Mouse (Mus musculus): ENCODE results near the gene Xpo6. TPM values are rescaled to one million over a fixed set of nuclear protein-coding genes. Genes with fewer than 3 reads are reported as not detected.

Xpo6 gene
- polyA plus RNA-seq, 1 experiment from 2014 or later: 44.3 TPM

DNA sequence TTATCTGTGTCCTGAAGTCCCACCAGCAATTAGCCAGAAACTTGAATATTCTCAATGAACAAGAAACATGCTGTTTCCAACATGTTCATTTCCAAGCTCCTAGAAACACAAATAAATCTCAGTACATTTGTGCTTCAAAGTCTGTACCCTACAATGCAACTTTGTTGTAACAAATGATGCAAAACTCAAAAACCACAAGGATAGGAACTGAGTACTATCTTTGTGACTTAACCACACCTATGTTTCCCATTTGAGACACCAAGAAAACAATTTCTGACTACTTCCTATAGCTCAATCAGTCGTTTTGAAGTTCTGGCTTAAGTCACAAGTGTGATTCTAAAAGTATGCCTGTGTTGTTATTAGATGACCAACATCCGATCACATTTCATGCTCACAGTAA, 64.9 kb downstream of the Xpo6 start:
- Histone ChIP-seq H3K4me3 (ENCODE audit: low read depth, low read length) (no peak overlapping the region), H3K27ac (ENCODE audit: low read depth, low read length) (no peak overlapping the region), H3K9ac (ENCODE audit: low read depth, low read length) (no peak overlapping the region), H3K4me2 (no peak overlapping the region), H3K27me3 (ENCODE audit: control insufficient read depth, insufficient read depth, low read length) (no peaks in the 10 kb centered on the region), H3K9me3 (replicated peaks; ENCODE audit: control insufficient read depth, low read length) (no peaks in the 10 kb centered on the region), H3K4me1 (ENCODE audit: control insufficient read depth, insufficient read depth, low read length) (no peaks in the 10 kb centered on the region), H3K36me3 (ENCODE audit: control insufficient read depth, insufficient read depth, low read length) (peaks cover 2% of the 10 kb centered on the region; the same call in 1 of the 2 replicates)
- 76% methylated on average over 2 of the region's 2 CpGs for WGBS (ENCODE audit: insufficient replicate concordance)
- no peak for ATAC-seq (replicated peaks; ENCODE audit: insufficient number of reproducible peaks, low FRiP score, low TSS enrichment)

DNA sequence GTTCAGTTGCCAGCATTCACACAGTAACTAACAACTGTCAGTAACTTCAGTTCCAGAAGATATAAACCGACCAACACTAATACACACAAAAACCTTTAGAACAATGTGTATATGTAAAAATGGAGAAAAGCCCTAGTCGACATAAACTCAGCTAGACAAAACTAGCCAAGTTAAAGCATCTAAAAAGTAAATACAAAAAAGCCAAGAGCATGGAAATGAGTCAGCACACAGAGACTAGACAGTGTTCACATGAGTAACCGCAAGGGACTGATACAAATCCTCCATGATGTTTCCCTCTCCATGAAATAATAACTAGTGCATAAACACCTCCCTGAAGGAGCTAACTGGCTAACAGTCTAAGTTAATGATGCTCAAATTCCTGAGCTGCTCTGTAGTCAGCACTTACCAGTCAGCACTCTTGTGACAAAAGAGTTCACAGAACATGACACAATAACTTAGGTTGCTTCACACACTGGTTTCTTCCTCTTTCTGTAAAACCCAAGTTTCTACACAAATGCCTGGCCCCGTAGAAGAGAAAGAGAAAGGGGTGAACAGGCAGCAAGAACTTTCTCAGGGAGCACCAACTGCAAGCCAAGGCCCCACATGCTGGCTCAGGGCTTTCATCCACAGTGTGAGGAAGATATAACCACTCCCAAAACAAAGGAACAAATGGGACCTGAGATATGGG, 65.5 kb downstream of the Xpo6 start:
- H3K9ac ChIP-seq (ENCODE audit: low read depth, low read length): no peak overlapping the region
- H3K4me3 ChIP-seq (ENCODE audit: low read depth, low read length): no peak overlapping the region
- WGBS (ENCODE audit: insufficient replicate concordance): 84% methylated on average over 4 of the region's 4 CpGs
- H3K4me2 ChIP-seq: no peak overlapping the region
- no peak overlapping the region for H3K27ac ChIP-seq (ENCODE audit: low read depth, low read length)
- no peaks in the 10 kb centered on the region; the same call in 1 of the 2 replicates for H3K36me3 ChIP-seq (ENCODE audit: control insufficient read depth, insufficient read depth, low read length)
- no peak for ATAC-seq (replicated peaks; ENCODE audit: insufficient number of reproducible peaks, low FRiP score, low TSS enrichment)
- H3K4me1 ChIP-seq (ENCODE audit: control insufficient read depth, insufficient read depth, low read length): no peaks in the 10 kb centered on the region
- H3K9me3 ChIP-seq (replicated peaks; ENCODE audit: control insufficient read depth, low read length): no peaks in the 10 kb centered on the region
- H3K27me3 ChIP-seq (ENCODE audit: control insufficient read depth, insufficient read depth, low read length): no peaks in the 10 kb centered on the region

DNA sequence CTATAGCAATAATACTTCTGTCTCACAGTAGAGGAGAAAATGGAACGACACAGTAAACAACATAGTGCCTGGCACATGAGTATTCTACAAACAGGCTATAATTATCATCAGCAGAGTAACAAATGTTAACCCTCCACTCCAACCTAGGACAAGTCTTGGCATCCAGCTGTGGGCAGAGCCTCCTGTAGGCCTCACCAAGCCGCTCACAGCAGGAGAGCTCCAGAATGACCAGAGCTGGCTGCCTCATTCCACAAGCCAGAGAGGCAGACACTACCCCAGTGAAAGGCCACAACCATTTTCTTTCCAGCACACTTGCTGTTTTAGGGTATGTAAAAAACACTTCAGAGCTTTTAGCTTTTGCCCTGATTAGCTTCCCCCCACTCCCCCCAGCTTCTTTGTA, 72.6 kb downstream of the Xpo6 start:
- WGBS (ENCODE audit: insufficient replicate concordance): 68% methylated on average over 2 of the region's 2 CpGs
- H3K27ac ChIP-seq (ENCODE audit: low read depth, low read length): no peak overlapping the region; the same call in 1 of the 2 replicates

GRCm38 (mm10) chr7:126126502-126126901, 73.8 kb downstream of the Xpo6 start:
- Histone ChIP-seq H3K27ac (ENCODE audit: low read depth, low read length) (peak overlapping the region; percentile 50), H3K27me3 (ENCODE audit: control insufficient read depth, insufficient read depth, low read length) (no peaks in the 10 kb centered on the region), H3K4me1 (ENCODE audit: control insufficient read depth, insufficient read depth, low read length) (peaks cover 33% of the 10 kb centered on the region), H3K4me3 (ENCODE audit: low read depth, low read length) (no peak overlapping the region), H3K9ac (ENCODE audit: low read depth, low read length) (no peak overlapping the region), H3K9me3 (replicated peaks; ENCODE audit: control insufficient read depth, low read length) (no peaks in the 10 kb centered on the region), H3K4me2 (peak overlapping the region; percentile 17), H3K36me3 (ENCODE audit: control insufficient read depth, insufficient read depth, low read length) (peaks cover 8% of the 10 kb centered on the region)
- 12% methylated on average over 3 of the region's 3 CpGs for WGBS (ENCODE audit: insufficient replicate concordance)
- ATAC-seq (replicated peaks; ENCODE audit: insufficient number of reproducible peaks, low FRiP score, low TSS enrichment): 0 out of 2 replicates have a peak, but pooled peaks have one; percentile 18

More for the DNA sequence above, 72.6 kb downstream of the Xpo6 start:
- no peaks in the 10 kb centered on the region for H3K27me3 ChIP-seq (ENCODE audit: control insufficient read depth, insufficient read depth, low read length)
- H3K9me3 ChIP-seq (replicated peaks; ENCODE audit: control insufficient read depth, low read length): no peaks in the 10 kb centered on the region
- H3K4me1 ChIP-seq (ENCODE audit: control insufficient read depth, insufficient read depth, low read length): peaks cover 33% of the 10 kb centered on the region
- peaks cover 7% of the 10 kb centered on the region for H3K36me3 ChIP-seq (ENCODE audit: control insufficient read depth, insufficient read depth, low read length)
- no peak for ATAC-seq (replicated peaks; ENCODE audit: insufficient number of reproducible peaks, low FRiP score, low TSS enrichment)
- H3K4me2 ChIP-seq: no peak overlapping the region
- H3K4me3 ChIP-seq (ENCODE audit: low read depth, low read length): no peak overlapping the region
- no peak overlapping the region for H3K9ac ChIP-seq (ENCODE audit: low read depth, low read length)

GRCm38 (mm10) chr7:126121533-126121932, 78.8 kb downstream of the Xpo6 start:
- Histone ChIP-seq H3K4me2 (no peak overlapping the region), H3K36me3 (ENCODE audit: control insufficient read depth, insufficient read depth, low read length) (peaks cover 19% of the 10 kb centered on the region), H3K4me1 (ENCODE audit: control insufficient read depth, insufficient read depth, low read length) (peaks cover 13% of the 10 kb centered on the region), H3K9me3 (replicated peaks; ENCODE audit: control insufficient read depth, low read length) (no peaks in the 10 kb centered on the region), H3K4me3 (ENCODE audit: low read depth, low read length) (no peak overlapping the region), H3K9ac (ENCODE audit: low read depth, low read length) (no peak overlapping the region), H3K27ac (ENCODE audit: low read depth, low read length) (no peak overlapping the region), H3K27me3 (ENCODE audit: control insufficient read depth, insufficient read depth, low read length) (no peaks in the 10 kb centered on the region)
- 0 out of 2 replicates have a peak, but pooled peaks have one; percentile 52 for ATAC-seq (replicated peaks; ENCODE audit: insufficient number of reproducible peaks, low FRiP score, low TSS enrichment)
- 83% methylated on average over 4 of the region's 4 CpGs for WGBS (ENCODE audit: insufficient replicate concordance)

- H3K4me1 ChIP-seq (ENCODE audit: control insufficient read depth, insufficient read depth, low read length): no peaks in the 10 kb centered on the region
- peaks cover 25% of the 10 kb centered on the region for H3K36me3 ChIP-seq (ENCODE audit: control insufficient read depth, insufficient read depth, low read length)
- 69% methylated on average over 6 of the region's 6 CpGs for WGBS (ENCODE audit: insufficient replicate concordance)
- no peak overlapping the region for H3K9ac ChIP-seq (ENCODE audit: low read depth, low read length)
- no peak for ATAC-seq (replicated peaks; ENCODE audit: insufficient number of reproducible peaks, low FRiP score, low TSS enrichment)
- no peak overlapping the region for H3K4me2 ChIP-seq
- H3K4me3 ChIP-seq (ENCODE audit: low read depth, low read length): no peak overlapping the region
- H3K27me3 ChIP-seq (ENCODE audit: control insufficient read depth, insufficient read depth, low read length): no peaks in the 10 kb centered on the region
- H3K9me3 ChIP-seq (replicated peaks; ENCODE audit: control insufficient read depth, low read length): no peaks in the 10 kb centered on the region
- H3K27ac ChIP-seq (ENCODE audit: low read depth, low read length): no peak overlapping the region
Observed at GRCm38 (mm10) chr7:126119819-126120218, 80.5 kb downstream of the Xpo6 start.

DNA sequence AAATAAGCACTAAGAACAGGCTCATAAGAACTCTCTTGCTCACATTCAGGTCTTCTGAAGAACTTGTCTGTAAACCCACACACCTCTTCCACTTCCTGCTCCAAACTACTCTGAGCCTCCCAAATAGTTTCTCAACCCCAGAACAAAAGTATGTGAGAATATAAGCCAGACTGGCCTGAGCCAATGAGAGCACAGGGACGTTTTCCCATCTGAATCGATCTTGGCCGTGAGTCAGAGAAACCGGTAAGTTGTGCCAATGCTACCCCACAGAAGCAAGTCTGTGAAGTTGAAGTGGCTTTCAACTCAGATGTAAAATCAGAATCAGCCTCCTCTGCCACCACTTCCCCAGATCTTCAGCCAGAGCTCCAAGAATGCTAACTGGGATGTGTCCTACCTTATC, 87.0 kb downstream of the Xpo6 start:
- Histone ChIP-seq H3K36me3 (ENCODE audit: control insufficient read depth, insufficient read depth, low read length) (peaks cover 35% of the 10 kb centered on the region), H3K9ac (ENCODE audit: low read depth, low read length) (no peak overlapping the region), H3K27me3 (ENCODE audit: control insufficient read depth, insufficient read depth, low read length) (no peaks in the 10 kb centered on the region), H3K4me1 (ENCODE audit: control insufficient read depth, insufficient read depth, low read length) (no peaks in the 10 kb centered on the region), H3K4me2 (no peak overlapping the region), H3K9me3 (replicated peaks; ENCODE audit: control insufficient read depth, low read length) (no peaks in the 10 kb centered on the region), H3K27ac (ENCODE audit: low read depth, low read length) (no peak overlapping the region), H3K4me3 (ENCODE audit: low read depth, low read length) (no peak overlapping the region)
- 92% methylated on average over 4 of the region's 4 CpGs for WGBS (ENCODE audit: insufficient replicate concordance)
- ATAC-seq (replicated peaks; ENCODE audit: insufficient number of reproducible peaks, low FRiP score, low TSS enrichment): no peak

DNA sequence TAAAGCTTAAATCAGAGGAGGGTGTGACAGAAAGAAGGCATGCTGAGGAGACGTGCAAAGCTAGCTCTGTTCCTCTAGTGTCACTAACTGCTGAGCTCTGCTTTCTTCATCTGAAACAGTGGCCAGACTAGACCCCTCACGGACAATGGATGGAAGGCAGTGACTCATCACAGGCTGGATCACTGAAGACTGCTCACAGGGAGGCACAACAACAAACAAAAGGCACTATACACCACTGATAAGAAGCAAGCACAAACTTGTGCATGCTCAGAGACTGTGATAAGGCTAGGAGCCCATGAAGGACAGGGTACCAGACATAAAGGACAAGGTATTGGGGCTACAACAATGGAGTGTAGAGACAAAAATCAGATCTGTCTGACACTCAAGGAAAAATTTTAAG, 89.1 kb downstream of the Xpo6 start:
- no peak for ATAC-seq (replicated peaks; ENCODE audit: insufficient number of reproducible peaks, low FRiP score, low TSS enrichment)
- no peaks in the 10 kb centered on the region for H3K9me3 ChIP-seq (replicated peaks; ENCODE audit: control insufficient read depth, low read length)
- H3K27me3 ChIP-seq (ENCODE audit: control insufficient read depth, insufficient read depth, low read length): no peaks in the 10 kb centered on the region
- H3K4me1 ChIP-seq (ENCODE audit: control insufficient read depth, insufficient read depth, low read length): no peaks in the 10 kb centered on the region
- H3K4me2 ChIP-seq: no peak overlapping the region
- WGBS (ENCODE audit: insufficient replicate concordance): 48% methylated on average over 2 of the region's 2 CpGs
- no peak overlapping the region for H3K27ac ChIP-seq (ENCODE audit: low read depth, low read length)
- no peak overlapping the region for H3K9ac ChIP-seq (ENCODE audit: low read depth, low read length)
- no peak overlapping the region for H3K4me3 ChIP-seq (ENCODE audit: low read depth, low read length)
- peaks cover 44% of the 10 kb centered on the region for H3K36me3 ChIP-seq (ENCODE audit: control insufficient read depth, insufficient read depth, low read length)

- H3K4me1 ChIP-seq (ENCODE audit: control insufficient read depth, insufficient read depth, low read length): no peaks in the 10 kb centered on the region
- no peaks in the 10 kb centered on the region for H3K27me3 ChIP-seq (ENCODE audit: control insufficient read depth, insufficient read depth, low read length)
- 85% methylated on average over 3 of the region's 3 CpGs for WGBS (ENCODE audit: insufficient replicate concordance)
- no peak overlapping the region for H3K4me2 ChIP-seq
- H3K9me3 ChIP-seq (replicated peaks; ENCODE audit: control insufficient read depth, low read length): no peaks in the 10 kb centered on the region
- H3K27ac ChIP-seq (ENCODE audit: low read depth, low read length): no peak overlapping the region
- no peak overlapping the region for H3K9ac ChIP-seq (ENCODE audit: low read depth, low read length)
- peaks cover 40% of the 10 kb centered on the region for H3K36me3 ChIP-seq (ENCODE audit: control insufficient read depth, insufficient read depth, low read length)
- no peak overlapping the region for H3K4me3 ChIP-seq (ENCODE audit: low read depth, low read length)
- no peak for ATAC-seq (replicated peaks; ENCODE audit: insufficient number of reproducible peaks, low FRiP score, low TSS enrichment)
Observed at GRCm38 (mm10) chr7:126109898-126110297, 90.4 kb downstream of the Xpo6 start.
